Mouse (Mus musculus) cerebellum, adult 11 months (tissue): ENCODE data around the gene Letm1.
A peak's percentile ranks its signal among the peaks of the same experiment; 100 is the strongest.

Experiments used
- DNase-seq: peaks from one replicate; pipeline ENCODE4 v3.0.0; 2022

Letm1 gene

DNA sequence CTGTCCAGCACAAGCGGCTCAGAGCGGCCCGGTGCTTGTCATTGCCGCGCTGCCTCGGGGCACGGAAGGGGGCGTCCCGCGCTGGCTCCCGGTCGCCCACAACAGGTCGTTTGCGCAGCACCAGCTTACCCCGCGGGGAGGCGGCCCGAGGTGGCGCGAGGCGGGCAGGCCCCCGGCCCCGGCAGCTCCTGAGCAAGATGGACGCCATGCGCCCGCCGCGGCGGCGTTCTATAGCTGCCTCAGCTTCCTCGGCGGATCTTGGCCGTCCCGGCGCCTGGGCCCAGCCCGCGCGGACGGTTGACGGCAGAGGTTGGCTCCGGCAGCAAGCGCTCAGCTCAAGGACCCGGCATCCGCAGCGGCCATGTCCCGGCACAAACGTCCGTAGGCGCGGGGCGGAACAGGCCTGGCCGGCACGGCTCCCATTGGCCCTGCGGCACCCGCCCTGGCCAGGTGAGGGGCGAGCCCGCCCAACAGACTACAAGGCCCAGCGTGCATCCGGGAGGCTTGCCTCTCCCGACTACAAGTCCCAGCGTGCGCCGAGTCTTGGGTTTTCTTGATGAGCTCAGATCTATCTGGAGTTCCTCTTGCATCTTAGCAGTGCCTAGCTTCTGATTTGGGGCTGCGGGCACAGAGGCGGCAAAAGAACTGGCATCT is at the start of gene Letm1:
Gene Letm1 (minus strand): TSS at position 473 of the 654 bp plus-strand sequence.
- peak; percentile 92 for DNase-seq

DNA sequence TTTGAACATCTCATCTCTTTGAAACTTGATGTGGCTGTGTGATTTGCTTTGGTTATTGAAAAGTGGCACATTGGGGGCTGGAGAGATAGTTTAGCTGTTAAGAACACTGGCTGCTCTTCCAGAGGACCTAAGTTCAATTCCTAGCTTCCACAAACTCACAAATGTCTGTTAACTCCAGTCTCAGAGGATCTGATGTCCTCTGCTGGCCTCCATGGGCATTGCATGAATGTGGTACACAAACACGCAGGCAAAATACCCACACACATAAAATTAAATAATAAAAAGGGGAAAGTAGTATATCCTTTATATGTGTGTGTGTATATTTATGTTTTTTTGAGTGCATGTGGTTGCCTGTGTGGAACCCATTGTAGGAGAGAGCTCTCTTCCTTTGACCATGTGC is 48.2 kb upstream of the Letm1 start:
- no peak for DNase-seq

DNA sequence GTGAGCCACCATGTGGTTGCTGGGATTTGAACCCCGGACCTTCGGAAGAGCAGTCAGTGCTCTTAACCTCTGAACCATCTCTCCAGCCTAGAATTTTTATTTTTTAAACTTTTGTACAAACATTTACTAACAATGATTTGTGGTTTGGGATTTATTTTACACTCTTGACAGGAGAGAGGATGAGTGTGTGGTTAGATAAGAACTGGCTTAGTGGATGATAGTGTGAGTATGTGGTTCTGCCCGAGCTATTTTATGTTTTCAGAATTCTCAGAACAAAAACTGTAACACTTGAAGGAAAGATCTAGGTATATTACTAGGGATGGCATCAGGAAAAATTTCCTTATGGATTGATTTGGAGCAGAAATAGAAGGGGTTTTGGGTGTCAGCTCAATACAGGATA is 47.3 kb upstream of the Letm1 start:
- no peak for DNase-seq

GRCm38 (mm10) chr5:33828107-33828506 is 45.5 kb upstream of the Letm1 start:
- DNase-seq = no peak

- DNase-seq = no peak
These were observed 43.4 kb upstream of the Letm1 start for GRCm38 (mm10) chr5:33826001-33826400.

GRCm38 (mm10) chr5:33822456-33822855 is 39.8 kb upstream of the Letm1 start:
- DNase-seq = no peak

GRCm38 (mm10) chr5:33821901-33822427 is 39.3 kb upstream of the Letm1 start:
- no peak for DNase-seq

- peak; percentile 45 for DNase-seq
These were observed 38.4 kb upstream of the Letm1 start for GRCm38 (mm10) chr5:33820733-33821621.

DNA sequence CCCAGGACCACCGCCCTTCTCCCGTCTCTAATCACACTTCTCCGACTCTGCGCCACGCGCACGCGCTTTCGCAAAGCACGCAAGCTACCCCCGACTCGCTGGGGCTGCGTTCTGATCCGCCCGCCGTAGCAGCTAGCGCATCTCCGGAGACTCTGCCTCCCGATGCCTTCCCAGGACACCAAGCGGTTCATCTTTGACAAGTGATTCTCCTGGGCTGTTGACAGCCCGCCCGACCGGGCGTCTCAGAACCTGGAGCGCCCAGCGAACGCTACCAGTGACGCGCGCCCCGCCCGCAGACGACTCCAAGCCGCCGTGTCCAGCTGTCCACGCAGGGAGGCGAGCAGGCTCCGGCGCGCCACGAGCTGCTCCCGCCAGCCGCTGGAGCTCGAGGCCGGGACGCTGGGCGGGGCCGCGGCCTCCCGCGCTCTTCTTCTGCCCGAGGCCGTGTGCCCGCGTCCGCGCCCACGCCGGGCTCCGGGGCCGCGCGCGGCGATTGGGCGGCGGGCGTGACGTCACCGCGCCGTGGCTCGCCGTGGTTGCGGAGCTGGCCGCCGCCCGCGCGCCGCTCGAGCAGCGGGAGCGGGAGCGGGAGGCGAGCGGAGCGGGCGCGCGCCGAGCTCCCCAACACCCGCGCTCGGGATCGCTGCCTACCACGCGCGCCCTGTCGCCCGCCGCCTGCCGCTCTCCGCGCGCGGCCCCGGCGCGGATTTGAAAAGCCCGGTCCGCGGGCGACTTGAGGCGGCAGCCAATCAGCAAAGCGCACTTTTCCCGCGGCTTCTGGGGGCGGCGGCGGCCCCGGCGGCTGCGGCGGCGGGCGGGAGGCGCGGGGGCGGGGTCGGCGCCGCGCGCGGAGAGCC is 37.5 kb upstream of the Letm1 start, which contains the start of gene Nsd2:
Gene Nsd2 (plus strand): TSS at position 850 of the 857 bp plus-strand sequence.
- peak; percentile 91 for DNase-seq

GRCm38 (mm10) chr5:33819141-33819875 is 36.7 kb upstream of the Letm1 start:
- DNase-seq = peak; percentile 12

DNA sequence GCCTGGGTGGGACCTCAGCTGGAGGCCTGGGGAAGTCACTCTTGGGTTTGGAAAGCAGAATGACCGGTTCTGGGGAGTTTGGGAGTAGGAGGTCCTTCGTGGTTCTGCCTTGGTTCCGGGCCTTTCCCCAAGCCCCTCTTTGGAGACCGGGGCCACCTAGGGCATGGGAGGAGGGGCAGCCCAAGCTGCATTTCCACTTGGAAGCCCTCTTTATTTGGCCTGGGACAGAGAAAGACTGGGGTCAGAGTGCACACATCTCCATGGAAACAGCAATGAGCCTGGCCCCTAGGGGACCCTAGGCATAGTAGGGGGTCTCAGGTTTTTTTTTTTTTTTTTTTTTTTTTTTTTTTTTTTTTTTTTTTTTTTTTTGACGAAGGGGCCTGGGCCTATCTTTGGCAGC is 35.5 kb upstream of the Letm1 start:
- no peak for DNase-seq

DNA sequence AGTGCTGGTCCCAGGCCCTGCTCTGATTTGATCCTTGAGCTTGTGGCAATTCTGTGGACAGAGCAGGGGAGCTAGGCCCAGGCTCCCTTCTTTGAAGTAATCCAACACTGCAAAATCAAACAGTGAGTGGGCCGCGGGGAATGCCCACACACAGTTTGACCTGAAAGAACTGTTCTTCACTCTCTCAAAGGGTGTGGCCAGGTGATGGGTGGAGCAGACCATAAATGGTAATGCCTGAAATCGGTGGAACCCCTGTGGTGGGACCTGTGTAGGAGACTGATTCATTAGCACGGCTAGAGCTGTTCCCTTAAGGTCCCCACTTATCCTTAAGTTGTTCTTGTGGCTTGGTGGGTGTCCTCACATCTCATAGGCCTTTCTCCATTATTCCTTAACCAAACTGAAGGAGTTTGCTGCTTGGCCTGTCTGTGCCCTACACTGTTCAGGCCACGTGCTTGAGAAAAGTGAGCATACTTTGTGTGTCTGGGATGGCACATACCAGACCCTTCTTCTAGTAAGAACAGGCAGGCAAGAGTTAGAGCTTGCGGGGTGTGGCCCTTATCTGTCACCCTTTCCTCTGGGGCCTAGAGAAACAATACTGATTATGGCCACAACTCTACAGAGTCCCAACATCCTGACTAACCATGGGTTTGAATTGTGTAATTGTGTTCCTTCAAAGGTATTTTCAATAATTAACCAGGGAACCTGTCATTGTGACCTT is 33.5 kb upstream of the Letm1 start:
- DNase-seq = no peak

DNA sequence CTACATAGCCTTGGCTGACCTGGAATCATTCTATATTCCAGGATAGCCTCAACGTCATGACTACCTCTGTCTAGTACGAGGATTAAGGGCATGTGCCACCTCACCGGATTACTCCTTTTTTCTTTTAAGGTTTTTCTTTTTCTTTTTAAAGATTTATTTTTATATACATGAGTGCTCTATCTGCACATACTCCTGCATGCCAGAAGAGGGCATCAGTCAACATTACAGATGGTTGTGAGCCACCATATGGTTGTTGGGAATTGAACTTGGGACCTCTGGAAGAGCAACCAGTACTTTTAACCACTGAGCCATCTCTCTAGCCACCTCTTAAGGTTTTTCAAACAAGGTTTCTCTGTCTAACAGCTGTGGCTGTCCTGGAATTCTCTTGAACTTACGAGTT is 28.9 kb upstream of the Letm1 start:
- no peak for DNase-seq

DNA sequence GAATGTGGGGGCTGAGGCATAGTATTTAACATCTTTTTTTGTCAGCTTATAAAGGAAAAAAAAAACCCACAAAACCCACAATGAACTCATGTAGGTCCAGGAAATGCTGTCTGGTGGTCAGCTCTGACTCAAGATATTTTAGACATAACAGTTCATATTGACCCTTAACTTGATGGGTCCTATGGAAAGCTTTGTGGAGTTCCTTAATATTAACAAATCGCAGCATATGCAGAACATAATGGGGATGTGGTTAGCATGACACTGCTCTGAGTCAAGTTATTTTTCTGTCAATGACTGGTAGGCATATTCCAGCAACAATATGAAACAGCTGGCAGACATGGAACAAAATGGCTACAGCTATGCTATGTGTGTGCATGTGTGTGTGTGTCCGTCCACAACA is 20.7 kb upstream of the Letm1 start:
- no peak for DNase-seq

DNA sequence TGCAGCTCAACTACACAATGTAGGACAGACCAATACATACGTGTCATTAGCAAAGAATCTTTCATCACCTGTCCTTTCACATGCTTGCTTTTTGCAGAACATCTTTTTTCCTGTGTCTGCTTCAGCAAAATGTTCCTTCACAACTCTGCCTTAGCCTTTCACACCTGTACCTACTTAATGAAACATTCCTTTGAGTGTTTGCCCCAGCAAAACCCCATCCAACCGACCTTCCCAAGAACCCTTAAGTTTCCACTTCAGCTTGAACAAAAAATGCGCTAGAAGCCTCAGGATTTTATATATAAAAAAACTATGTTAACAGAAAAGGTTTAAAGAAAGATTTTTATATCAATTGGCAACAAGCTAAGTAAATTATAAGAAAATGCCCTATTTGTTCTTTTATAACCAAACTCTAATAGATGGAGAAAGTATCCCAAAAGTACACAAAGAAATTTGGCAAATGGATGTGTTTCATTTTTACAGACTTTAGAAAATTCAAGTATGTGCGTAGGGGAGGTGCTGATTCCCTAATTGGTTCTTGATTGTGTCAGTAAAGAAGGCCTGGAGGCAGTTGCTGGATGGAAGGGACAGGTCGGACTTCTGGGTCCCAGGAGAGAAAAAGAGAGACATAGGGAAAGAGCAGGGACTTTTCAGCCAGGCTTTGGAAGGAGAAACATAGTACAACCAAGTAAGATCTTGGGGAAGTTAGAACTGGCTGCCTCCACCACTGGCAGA is 9.5 kb upstream of the Letm1 start:
- DNase-seq = no peak

- DNase-seq = no peak
These were observed 378 bp upstream of the Letm1 start for GRCm38 (mm10) chr5:33782999-33783390.

GRCm38 (mm10) chr5:33781964-33782344 is 663 bp downstream of the Letm1 start:
- DNase-seq = no peak

GRCm38 (mm10) chr5:33777195-33777594 is 5.4 kb downstream of the Letm1 start:
- no peak for DNase-seq

- DNase-seq = no peak
These were observed 39.1 kb downstream of the Letm1 start for GRCm38 (mm10) chr5:33743481-33743880.

DNA sequence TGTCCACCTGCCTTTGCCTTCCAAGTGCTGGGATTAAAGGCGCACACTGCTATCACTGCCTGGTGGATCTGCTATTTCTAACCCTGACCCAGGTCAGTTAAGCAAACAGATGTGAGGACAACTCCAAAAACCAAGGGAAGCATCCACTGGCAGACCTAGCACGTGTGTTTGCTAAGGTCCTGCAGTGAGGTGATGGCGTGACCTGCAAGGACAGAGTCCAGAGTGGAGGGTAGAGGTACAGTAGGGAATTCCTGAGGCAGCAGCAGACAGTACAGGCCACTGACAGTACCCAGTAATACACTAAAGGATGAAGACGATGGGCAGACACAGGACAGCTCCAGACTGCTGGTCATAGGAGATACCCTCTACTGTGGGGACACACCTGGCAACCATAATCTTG is 42.1 kb downstream of the Letm1 start:
- no peak for DNase-seq

DNA sequence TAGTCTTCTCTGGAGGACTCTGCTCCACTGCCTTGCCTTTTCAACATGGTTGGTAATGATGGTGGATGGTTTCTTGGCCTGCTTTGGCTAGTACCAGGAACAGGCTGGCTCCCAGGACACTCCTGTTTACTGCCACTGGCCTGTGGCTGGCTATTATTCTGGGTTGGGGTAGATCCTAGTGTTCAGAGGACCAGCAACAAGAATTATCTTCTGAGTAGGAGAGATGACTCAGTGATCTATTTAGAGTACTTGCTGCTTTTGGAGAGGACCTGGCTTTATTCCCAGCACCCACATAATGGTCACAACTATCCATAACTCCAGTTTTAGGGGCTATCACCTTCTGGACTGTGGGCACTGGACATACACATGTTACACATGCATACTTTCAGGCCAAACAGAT is 44.3 kb downstream of the Letm1 start:
- no peak for DNase-seq
